Mouse (Mus musculus) spleen, postnatal 10 days (tissue): ENCODE results near the gene Pdpk1.
"Not testable (repeated sequence)": the region's sequence is repeated elsewhere in the genome, so short reads cannot be mapped to it uniquely, and the experiment has no call there.

Experiments
- DNase-seq, 2 experiments: peaks; one replicate each; pipeline ENCODE4 v3.0.0; 2021 to 2022; ENCODE audit warnings: low spot score in 2 of 2

The Pdpk1 gene

GRCm38 (mm10) chr17:24162584-24163175, 12.0 kb upstream of the Pdpk1 start:
- peak; percentile 37 to 54 for DNase-seq

DNA sequence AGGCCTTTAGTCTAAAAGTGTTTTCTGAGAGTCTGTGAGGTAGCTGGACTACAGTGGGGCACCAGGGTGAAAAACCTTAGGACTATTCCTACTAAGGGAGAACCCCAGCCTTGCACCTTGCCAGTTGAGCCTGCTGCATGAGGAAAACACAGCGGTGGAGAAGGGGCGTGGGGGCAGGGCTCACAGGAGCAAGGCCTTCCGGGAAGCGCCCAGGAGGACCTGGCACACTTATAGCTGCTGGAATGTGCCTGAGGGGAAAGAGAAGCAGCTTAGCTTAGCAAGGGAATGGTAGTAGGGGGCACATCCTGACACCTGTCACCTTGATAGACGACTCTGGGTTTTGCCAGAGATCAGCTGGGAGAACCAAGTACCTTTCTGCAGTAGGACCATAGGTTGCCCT, 10.7 kb upstream of the Pdpk1 start:
- no peak for DNase-seq

GRCm38 (mm10) chr17:24157526-24157925, 6.8 kb upstream of the Pdpk1 start:
- DNase-seq, result no peak

- DNase-seq, result no peak
Measured at GRCm38 (mm10) chr17:24157121-24157520, 6.4 kb upstream of the Pdpk1 start.

- DNase-seq, result no peak
Measured at GRCm38 (mm10) chr17:24156394-24156793, 5.7 kb upstream of the Pdpk1 start.

GRCm38 (mm10) chr17:24155742-24156141, 5.0 kb upstream of the Pdpk1 start:
- no peak for DNase-seq

DNA sequence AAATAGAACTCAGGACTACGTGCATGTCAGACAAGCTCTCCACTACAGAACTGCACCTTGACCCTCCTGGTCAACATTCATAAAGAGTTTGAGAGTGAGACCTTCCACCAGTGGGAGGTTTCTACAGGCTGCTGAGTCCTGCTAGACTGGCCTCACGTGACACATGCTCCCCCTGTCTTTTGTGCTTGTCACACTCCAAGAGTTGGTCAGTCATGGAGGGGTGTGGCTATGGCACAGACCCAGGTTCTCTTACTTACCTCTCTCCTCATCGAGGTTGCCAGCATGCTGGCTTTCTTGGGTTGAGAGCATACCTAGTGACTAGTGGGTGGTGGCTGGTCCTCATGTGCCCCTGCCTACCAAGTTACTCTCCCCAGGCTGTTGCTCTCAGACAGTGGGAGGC, 3.7 kb upstream of the Pdpk1 start:
- DNase-seq, result no peak

DNA sequence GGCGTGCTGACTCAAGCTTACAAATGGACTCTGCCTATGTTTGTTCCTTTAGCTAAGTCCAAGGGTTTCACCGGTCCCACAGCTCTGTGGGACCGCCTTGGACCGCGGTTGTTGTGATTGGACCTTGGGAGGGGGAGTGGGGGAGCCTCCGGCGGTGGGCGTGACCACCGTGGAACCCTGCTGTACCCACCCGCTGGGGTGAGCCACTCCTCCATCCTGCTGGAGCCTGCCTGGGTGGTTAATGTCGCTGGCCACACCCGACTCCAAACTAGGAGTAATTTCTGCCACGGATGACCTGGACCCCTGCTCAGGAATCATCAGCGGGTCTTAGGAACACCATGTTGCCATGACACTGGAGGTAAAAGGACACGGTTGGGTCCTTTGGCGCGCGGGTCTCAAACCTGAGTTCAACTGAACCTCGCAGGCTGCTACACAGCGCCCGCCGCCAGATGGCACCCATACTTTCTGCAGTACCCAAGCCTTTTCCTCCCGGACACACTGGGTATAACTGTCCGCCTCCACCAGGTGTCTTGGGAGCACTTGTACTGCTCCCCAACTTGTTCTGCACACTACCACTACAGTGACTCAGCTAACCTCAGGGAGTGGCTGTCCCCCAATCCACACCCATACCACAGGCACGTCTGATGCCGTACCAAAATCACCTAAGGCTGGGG, 1.3 kb upstream of the Pdpk1 start:
- DNase-seq, result peak; percentile 87 to 93

DNA sequence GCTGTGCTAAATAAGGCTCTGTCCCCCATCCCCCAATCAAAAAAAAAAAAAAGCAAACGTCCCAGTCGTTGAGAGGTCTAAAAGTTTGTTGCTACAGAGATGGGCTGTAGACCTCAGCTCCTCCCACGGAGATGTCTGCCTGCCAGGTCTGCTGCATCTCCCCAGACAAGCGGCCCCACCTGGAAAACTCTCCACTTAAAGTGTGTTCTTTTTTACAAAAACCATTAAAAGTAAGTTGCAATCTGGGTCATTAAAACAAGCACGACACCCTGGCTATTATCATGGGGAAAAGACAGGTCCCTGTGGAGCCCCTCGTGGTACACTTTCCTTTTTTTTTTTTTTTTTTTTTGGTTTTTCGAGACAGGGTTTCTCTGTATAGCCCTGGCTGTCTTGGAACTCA, 658 bp upstream of the Pdpk1 start:
- DNase-seq, result no peak

GRCm38 (mm10) chr17:24149421-24149820, 1.3 kb downstream of the Pdpk1 start:
- no peak for DNase-seq

DNA sequence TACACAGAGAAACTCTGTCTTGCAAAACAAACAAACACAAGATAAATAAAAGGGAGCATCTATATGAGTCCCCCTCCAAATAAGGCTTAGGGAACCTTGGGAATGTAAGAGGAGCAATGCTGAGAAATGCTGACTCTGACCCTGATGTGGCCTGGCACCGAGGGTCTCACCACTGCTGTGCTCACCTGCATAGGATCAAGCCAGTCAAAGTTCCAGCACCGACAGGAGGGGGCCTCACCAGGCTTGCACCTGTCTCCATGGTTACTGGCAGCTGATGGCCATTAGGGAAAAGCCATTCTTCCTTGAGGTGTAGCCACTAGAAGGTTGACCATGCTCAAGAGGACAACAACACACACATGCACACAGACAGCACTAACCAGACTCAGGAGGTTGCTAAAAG, 7.8 kb downstream of the Pdpk1 start:
- no peak for DNase-seq

DNA sequence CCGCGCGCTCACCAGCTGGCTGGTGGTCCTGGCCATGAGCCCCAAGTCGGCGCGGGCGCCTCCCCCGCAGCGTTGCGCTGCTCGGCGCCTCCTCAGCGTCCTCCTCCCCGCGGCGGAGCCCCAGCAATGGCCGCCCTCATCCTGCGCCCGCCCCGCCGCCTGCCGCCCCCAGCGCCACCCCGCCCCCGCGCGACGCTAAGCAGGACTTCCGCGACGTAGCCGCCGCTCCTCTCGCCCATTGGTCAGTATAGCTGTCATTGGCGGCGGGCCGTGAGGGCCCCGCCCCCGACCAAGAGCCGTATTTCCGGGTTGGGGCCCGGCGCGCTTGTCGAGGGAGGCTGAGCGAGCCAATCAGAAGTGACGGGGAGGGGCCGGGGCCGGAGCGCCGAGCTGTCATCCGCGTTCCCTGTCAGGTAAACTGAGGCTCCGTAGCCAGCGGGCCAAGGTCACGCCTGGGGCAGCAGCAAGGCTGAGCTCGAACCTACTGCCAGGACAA, 9.3 kb downstream of the Pdpk1 start:
- peak; percentile 91 to 97 for DNase-seq

DNA sequence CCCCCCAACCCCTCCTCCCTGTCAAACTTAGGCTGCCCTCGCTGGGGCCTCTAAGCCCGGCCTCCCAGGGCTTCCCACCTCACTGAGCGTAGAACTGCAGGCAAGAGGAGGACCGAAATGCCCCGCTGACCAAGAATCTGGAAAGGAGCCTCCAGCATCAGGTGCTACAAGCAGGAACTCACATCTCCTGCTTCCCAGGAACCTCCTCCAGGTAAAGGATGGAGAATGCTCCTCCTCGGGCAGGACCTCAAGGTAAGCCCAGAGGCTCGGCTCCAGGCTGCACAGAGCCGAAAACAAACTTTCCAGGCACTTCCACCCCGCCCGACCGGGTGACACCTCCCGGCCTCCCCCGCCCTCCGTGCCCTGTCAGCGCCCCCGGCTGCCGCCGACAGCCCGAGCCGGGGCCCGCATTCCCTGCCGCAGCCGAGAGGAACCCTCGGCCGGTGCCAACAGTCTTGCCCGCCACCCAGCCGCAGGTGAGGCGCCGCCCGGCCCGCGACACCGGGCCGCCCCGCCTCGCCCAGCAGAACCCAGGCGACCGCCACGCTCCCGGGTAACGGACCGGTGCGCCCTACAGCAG, 9.8 kb downstream of the Pdpk1 start:
- peak; percentile 60 to 67 for DNase-seq

DNA sequence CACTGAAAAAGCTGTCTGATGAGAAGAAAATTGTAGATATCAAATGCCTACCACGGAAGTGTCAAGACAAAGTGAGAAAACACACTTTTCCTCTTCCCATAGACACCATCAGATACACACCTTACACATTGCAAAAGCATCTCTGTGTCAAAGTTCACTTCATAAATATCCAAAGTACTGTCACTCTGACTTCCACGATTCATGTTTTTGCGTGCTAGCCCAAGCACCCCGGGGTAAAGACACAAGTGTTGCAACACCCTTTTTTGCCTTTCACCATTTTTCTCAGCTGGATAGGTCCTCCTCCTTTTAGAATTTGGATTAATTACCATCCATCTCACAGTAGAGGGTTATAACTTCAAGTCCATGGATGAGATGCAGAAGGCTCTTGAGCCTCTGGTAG, 10.8 kb downstream of the Pdpk1 start:
- DNase-seq, result no peak

DNA sequence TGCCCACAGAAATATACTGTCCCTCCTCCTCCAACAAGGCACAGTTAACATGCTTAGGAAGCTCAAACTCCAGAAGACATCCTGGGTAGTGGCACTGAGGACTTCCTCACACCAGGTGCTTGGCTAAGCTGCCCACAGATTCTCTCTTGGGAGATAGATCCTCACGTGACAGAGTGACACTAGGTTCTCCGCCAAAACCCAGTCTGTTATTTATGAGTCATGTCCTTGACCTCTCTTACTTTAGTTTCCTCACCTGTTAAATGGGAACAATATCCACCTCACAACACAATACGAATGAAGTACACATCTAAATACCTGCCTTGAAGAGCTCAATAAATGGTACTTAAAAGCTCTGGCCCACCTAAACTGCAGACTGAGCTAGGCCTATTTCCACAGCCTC, 11.5 kb downstream of the Pdpk1 start:
- no peak for DNase-seq

GRCm38 (mm10) chr17:24137226-24137880, 13.4 kb downstream of the Pdpk1 start:
- no peak for DNase-seq

- DNase-seq, result no peak
Measured at GRCm38 (mm10) chr17:24134062-24134461, 16.7 kb downstream of the Pdpk1 start.

DNA sequence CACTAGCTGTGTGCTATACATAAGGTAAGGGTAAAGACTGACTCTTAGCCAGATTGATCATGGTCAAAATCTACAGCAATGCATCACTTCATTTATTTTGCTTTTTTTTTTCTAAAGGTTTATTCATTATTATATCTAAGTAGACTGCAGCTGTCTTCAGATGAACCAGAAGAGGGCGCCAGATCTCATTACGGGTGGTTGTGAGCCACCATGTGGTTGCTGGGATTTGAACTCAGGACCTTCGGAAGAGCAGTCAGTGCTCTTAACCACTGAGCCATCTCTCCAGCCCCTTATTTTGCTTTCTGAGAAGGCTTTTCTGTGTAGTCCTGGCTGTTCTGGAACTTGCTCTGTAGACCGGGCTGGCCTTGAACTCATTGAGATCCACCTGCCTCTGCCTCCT, 17.8 kb downstream of the Pdpk1 start:
- peak in 1 of 2 experiments; percentile 52 for DNase-seq

DNA sequence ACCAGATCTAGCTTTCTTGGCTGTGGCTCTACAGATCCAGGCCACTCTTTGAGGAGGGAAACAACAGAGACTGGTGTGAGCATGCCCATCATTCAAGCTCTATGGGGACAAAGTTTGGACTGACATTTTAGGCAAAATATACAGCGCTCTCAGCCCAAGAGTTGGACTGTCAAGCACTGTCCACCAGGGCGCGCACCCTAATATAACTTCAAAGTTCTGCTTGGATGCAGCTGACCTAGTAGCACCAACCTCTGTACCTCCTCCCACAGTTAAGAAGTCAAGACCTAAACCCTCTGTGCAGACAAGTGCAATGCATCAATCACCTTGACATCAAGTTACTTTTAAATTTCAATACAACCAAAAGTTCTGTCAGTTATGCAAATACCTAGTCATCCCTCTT, 19.2 kb downstream of the Pdpk1 start:
- no peak for DNase-seq

DNA sequence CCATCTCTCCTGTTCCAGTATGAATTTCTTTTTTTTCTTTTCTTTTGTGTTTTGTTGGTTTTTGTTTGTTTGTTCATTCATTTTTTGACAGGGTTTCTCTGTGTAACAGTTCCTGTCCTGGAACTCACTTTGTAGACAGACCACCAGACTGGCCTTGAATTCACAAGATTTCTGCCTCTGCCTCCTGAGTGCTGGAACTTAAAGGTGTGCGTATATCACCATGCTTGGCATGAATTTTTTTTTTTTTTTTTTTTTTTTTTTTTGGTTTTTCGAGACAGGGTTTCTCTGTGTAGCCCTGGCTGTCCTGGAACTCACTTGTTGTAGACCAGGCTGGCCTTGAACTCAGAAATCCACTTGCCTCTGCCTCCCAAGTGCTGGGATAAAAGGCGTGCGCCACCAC, 21.5 kb downstream of the Pdpk1 start:
- not testable (repeated sequence) for DNase-seq

DNA sequence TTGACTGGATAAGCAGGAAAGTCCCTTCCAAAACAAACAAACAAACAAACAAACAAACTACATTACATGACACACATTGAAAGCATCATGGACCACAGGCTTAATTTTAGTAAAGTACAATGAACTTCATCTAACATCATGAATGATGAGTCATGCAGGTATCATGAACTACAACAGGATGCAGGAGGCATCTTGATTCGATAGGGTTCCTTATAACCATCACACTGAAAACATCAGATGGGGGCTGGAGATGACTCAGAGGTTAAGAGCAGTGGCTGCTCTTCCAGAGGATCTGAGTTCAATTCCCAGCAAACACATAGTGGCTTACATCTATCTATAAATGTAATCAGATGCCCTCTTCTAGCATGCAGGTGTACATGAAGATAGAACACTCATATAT, 23.1 kb downstream of the Pdpk1 start:
- DNase-seq, result no peak

DNA sequence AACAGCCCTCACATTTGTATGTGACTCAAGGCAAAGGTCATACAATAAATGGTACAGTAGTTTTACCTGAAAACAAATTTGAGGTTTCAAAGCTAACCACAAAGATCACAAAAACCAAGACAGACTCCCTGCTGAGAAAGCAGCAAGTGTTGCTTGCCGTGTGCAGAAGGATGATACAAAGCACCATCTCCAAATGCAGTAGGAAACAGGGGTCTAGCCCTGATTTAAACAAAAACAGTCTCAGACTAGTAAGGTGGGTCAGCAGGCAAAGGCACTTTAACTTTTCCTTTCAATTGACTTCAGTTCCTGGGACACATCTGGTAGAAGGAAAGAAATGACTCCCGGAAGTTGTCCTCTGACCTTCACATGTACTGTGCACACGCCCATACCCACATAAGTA, 23.9 kb downstream of the Pdpk1 start:
- DNase-seq, result no peak

GRCm38 (mm10) chr17:24119446-24119845, 31.3 kb downstream of the Pdpk1 start:
- no peak for DNase-seq
